Mouse (Mus musculus) WW6 (cell line): ENCODE measurements around the gene Olfr380.

Experiments used
- DNase-seq: peaks from one replicate; pipeline ENCODE4 v3.0.0-alpha.2; 2013; ENCODE audit warnings: low read depth, low spot score

The Olfr380 gene

DNA sequence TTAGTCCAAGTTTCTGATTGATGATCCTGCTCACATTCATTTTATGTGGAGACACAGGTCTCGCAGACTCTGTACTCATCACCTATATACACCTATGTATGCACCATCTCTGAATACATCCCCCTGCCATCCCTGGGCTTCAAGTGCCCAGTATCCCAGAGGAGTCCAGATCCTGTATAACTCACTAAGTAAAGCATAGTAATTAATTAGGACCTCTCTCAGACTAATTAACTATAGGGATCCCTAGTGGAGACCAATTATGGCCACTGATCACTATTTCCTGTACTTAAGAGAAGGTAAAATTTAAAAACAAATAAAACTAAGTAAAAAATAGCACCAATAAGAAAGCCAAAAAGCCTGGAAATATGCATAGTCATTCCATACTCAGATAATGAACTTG is at the start of gene Olfr380:
TSS of gene Olfr380 (minus strand) at position 101 of the 400 bp plus-strand sequence.
- no peak for DNase-seq

DNA sequence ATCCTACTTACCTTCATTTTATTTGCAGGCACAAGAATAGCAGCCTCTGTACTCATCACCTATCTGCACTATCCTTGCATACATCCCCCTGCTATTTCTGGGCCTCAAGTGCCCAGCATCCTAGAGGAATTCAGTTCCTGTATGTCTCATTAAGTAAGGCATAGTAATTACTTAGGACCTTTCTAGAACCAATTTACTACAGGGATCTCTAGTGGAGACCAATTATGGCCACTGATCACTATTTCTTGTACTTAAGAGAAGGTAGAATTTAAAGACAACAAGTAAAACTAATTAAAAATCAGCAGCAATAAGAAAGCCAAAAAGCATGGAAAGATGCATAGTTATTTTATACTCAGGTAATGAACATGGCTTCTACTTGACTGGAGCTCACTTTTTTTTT is 34.2 kb upstream of the Olfr380 start, which contains the start of gene Olfr381:
TSS of gene Olfr381 (minus strand) at position 101 of the 400 bp plus-strand sequence.
- no peak for DNase-seq

DNA sequence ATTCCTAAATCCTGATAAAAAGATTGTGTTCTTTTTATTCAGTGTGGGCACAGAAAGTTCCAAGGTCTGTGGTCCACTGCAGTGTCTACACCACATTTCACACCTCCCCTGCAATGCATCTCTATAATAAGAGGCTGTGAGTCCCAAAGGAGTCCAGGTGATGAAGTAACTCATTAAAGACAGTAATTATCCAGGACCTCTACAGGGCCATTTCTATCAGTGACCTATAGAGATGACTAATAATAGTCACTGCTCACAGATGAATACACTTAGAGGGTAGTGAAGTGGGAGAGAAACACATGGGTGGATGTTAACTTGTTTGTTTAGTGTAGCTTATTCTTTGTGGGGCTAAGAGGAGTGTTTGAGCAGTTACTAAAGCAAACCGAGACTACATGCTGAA is 28.9 kb downstream of the Olfr380 start, which contains the start of gene Olfr378:
TSS of gene Olfr378 (minus strand) at position 101 of the 400 bp plus-strand sequence.
- no peak for DNase-seq
